Mouse (Mus musculus) hindbrain, embryonic 11.5 days (tissue): ENCODE measurements around the gene Podxl. TPM values are rescaled to one million over a fixed set of nuclear protein-coding genes. Genes with fewer than 3 reads are reported as not detected.
A peak's percentile ranks its signal among the peaks of the same experiment; 100 is the strongest.

ENCODE experiments used
- ATAC-seq: fragments of 200-750 bp; cut with Nextera tagmentation; 2 replicates; pipeline ENCODE4 v1.8.0; 2017; ENCODE audit warnings: mild to moderate bottlenecking, moderate TSS enrichment, moderate library complexity; ENCODE audit not compliant: low FRiP score
- DNase-seq: peaks from one replicate; pipeline ENCODE4 v3.0.0-alpha.2; 2015; ENCODE audit warnings: low spot score
- H3K27ac ChIP-seq: fragments of 300-500 bp; sonication (generic); 2 replicates; pipeline ENCODE4 v1.5.1; 2014; ENCODE audit warnings: mild to moderate bottlenecking, low read depth, low read length
- H3K27me3 ChIP-seq: fragments of 300-500 bp; sonication (generic); 2 replicates; pipeline ENCODE4 v1.6.1; 2014; ENCODE audit warnings: mild to moderate bottlenecking, low read length, moderate library complexity, mixed read lengths; ENCODE audit not compliant: control insufficient read depth, insufficient read depth
- H3K36me3 ChIP-seq: fragments of 300-500 bp; sonication (generic); 2 replicates; pipeline ENCODE4 v1.6.1; 2014; ENCODE audit warnings: mild to moderate bottlenecking, low read length, moderate library complexity, mixed read lengths; ENCODE audit not compliant: control insufficient read depth, insufficient read depth
- H3K4me1 ChIP-seq: fragments of 300-500 bp; sonication (generic); replicated peaks from 2 replicates; pipeline ENCODE4 v1.6.1; 2014; ENCODE audit warnings: low read length, mixed read lengths; ENCODE audit not compliant: control insufficient read depth, insufficient read depth
- H3K4me2 ChIP-seq: fragments of 300-500 bp; sonication (generic); replicated peaks from 2 replicates; pipeline ENCODE4 v1.6.1; 2014; ENCODE audit warnings: mild to moderate bottlenecking, low read depth, low read length
- H3K4me3 ChIP-seq: fragments of 300-500 bp; sonication (generic); 2 replicates; pipeline ENCODE4 v1.5.1; 2014; ENCODE audit warnings: low read depth, low read length
- H3K9ac ChIP-seq: fragments of 300-500 bp; sonication (generic); 2 replicates; pipeline ENCODE4 v1.6.1; 2014; ENCODE audit warnings: low read depth, low read length
- H3K9me3 ChIP-seq: fragments of 300-500 bp; sonication (generic); 2 replicates; pipeline ENCODE4 v1.6.1; 2016; ENCODE audit warnings: low read length; ENCODE audit not compliant: control insufficient read depth
- WGBS: fragments of 180-500 bp; shearing (Covaris S2); extraction: QIAGEN DNeasy Blood & Tissue Kit; methylation state at CpG from one replicate; pipeline ENCODE4 v1.1.7; 2014; 5-methylcytosine and 5-hydroxymethylcytosine counted together
- polyA plus RNA-seq: library from polyadenylated mRNA; unstranded; fragments of >200 nt; fragmentation: Nextera tagmentation; extraction: Ambion mirVana; gene quantifications from 2 replicates; pipeline ENCODE4 v1.2.1, GENCODE M21; 2014

Podxl gene
- 10.2 and 12.4 TPM in 2 replicates for polyA plus RNA-seq

GRCm38 (mm10) chr6:31563235-31564181, at the start of gene Podxl:
Gene Podxl, minus strand, starts transcription at chr6:31563981.
- Histone ChIP-seq H3K9ac (peak within 1 kb of the TSS; percentile 83), H3K4me3 (peak within 1 kb of the TSS; percentile 70), H3K36me3 (no peaks in the 10 kb centered on the region), H3K4me1 (no peaks in the 10 kb centered on the region), H3K9me3 (no peaks in the 10 kb centered on the region), H3K27me3 (no peaks in the 10 kb centered on the region), H3K4me2 (peak within 1 kb of the TSS; percentile 94), H3K27ac (peak within 1 kb of the TSS; percentile 62; the same call in 1 of the 2 replicates)
- DNase-seq = peak; percentile 92
- under 1% methylated on average over 55 of the region's 91 CpGs for WGBS
- peak; percentile 89 for ATAC-seq

- 83% methylated on average over 17 of the region's 17 CpGs for WGBS
- ATAC-seq (no peak), DNase-seq (no peak)
- H3K4me2 ChIP-seq = no peak overlapping the region
- H3K27me3 ChIP-seq = no peaks in the 10 kb centered on the region
- H3K36me3 ChIP-seq = no peaks in the 10 kb centered on the region
- H3K27ac ChIP-seq = no peak overlapping the region
- no peaks in the 10 kb centered on the region for H3K9me3 ChIP-seq
- H3K4me1 ChIP-seq = no peaks in the 10 kb centered on the region
- no peak overlapping the region for H3K4me3 ChIP-seq
- no peak overlapping the region for H3K9ac ChIP-seq
These were observed 48.9 kb upstream of the Podxl start for GRCm38 (mm10) chr6:31612560-31613270.

- ATAC-seq (no peak), DNase-seq (no peak)
- WGBS = 85% methylated on average over 4 of the region's 4 CpGs
- Histone ChIP-seq H3K4me2 (no peak overlapping the region), H3K27me3 (no peaks in the 10 kb centered on the region), H3K4me3 (no peak overlapping the region), H3K36me3 (no peaks in the 10 kb centered on the region), H3K27ac (no peak overlapping the region), H3K4me1 (no peaks in the 10 kb centered on the region), H3K9ac (no peak overlapping the region), H3K9me3 (no peaks in the 10 kb centered on the region)
These were observed 42.6 kb upstream of the Podxl start for GRCm38 (mm10) chr6:31606429-31606828.

GRCm38 (mm10) chr6:31604629-31605265, 41.0 kb upstream of the Podxl start:
- H3K4me1 ChIP-seq = peaks cover 5% of the 10 kb centered on the region; the same call in 1 of the 2 replicates

GRCm38 (mm10) chr6:31602489-31602888, 38.7 kb upstream of the Podxl start:
- no peak overlapping the region for H3K9ac ChIP-seq
- H3K27ac ChIP-seq = no peak overlapping the region
- DNase-seq (no peak), ATAC-seq (no peak)
- H3K4me1 ChIP-seq = peaks cover 9% of the 10 kb centered on the region; the same call in 1 of the 2 replicates
- no peaks in the 10 kb centered on the region for H3K9me3 ChIP-seq
- H3K4me3 ChIP-seq = no peak overlapping the region
- no peak overlapping the region for H3K4me2 ChIP-seq
- no peaks in the 10 kb centered on the region for H3K36me3 ChIP-seq
- WGBS = 85% methylated on average over 4 of the region's 4 CpGs
- no peaks in the 10 kb centered on the region for H3K27me3 ChIP-seq

More at GRCm38 (mm10) chr6:31604629-31605265, 41.0 kb upstream of the Podxl start:
- no peaks in the 10 kb centered on the region for H3K9me3 ChIP-seq
- no peaks in the 10 kb centered on the region for H3K27me3 ChIP-seq
- DNase-seq = no peak
- no peaks in the 10 kb centered on the region for H3K36me3 ChIP-seq
- no peak overlapping the region for H3K27ac ChIP-seq
- no peak for ATAC-seq
- H3K4me2 ChIP-seq = no peak overlapping the region
- no peak overlapping the region for H3K4me3 ChIP-seq
- 85% methylated on average over 7 of the region's 7 CpGs for WGBS
- H3K9ac ChIP-seq = no peak overlapping the region

GRCm38 (mm10) chr6:31601131-31601530, 37.4 kb upstream of the Podxl start:
- no peak overlapping the region for H3K27ac ChIP-seq
- 17% methylated on average over 3 of the region's 3 CpGs for WGBS
- no peak for DNase-seq

GRCm38 (mm10) chr6:31599863-31600262, 36.1 kb upstream of the Podxl start:
- H3K4me1 ChIP-seq = peaks cover 9% of the 10 kb centered on the region; the same call in 1 of the 2 replicates
- H3K9ac ChIP-seq = no peak overlapping the region
- no peaks in the 10 kb centered on the region for H3K36me3 ChIP-seq
- H3K4me2 ChIP-seq = no peak overlapping the region
- H3K9me3 ChIP-seq = no peaks in the 10 kb centered on the region
- ATAC-seq (no peak), DNase-seq (no peak)
- H3K4me3 ChIP-seq = no peak overlapping the region
- no peaks in the 10 kb centered on the region for H3K27me3 ChIP-seq
- WGBS = 18% methylated on average over 3 of the region's 3 CpGs
- no peak overlapping the region for H3K27ac ChIP-seq

More at GRCm38 (mm10) chr6:31601131-31601530, 37.4 kb upstream of the Podxl start:
- H3K9ac ChIP-seq = no peak overlapping the region
- peaks cover 9% of the 10 kb centered on the region; the same call in 1 of the 2 replicates for H3K4me1 ChIP-seq
- no peak overlapping the region for H3K4me3 ChIP-seq
- no peaks in the 10 kb centered on the region for H3K9me3 ChIP-seq
- no peak for ATAC-seq
- H3K36me3 ChIP-seq = no peaks in the 10 kb centered on the region
- H3K27me3 ChIP-seq = no peaks in the 10 kb centered on the region
- no peak overlapping the region for H3K4me2 ChIP-seq

GRCm38 (mm10) chr6:31598349-31598911, 34.6 kb upstream of the Podxl start:
- peaks cover 9% of the 10 kb centered on the region; the same call in 1 of the 2 replicates for H3K4me1 ChIP-seq
- no peak for ATAC-seq

More at GRCm38 (mm10) chr6:31598349-31598911, 34.6 kb upstream of the Podxl start:
- DNase-seq = no peak
- 76% methylated on average over 6 of the region's 6 CpGs for WGBS
- Histone ChIP-seq H3K27ac (no peak overlapping the region), H3K9me3 (no peaks in the 10 kb centered on the region), H3K4me3 (no peak overlapping the region), H3K27me3 (no peaks in the 10 kb centered on the region), H3K36me3 (no peaks in the 10 kb centered on the region), H3K9ac (no peak overlapping the region), H3K4me2 (no peak overlapping the region)
